Mouse (Mus musculus): ENCODE data around the gene Prmt1.
"Not testable (repeated sequence)": the region's sequence is repeated elsewhere in the genome, so short reads cannot be mapped to it uniquely, and the experiment has no call there.

Prmt1 gene

DNA sequence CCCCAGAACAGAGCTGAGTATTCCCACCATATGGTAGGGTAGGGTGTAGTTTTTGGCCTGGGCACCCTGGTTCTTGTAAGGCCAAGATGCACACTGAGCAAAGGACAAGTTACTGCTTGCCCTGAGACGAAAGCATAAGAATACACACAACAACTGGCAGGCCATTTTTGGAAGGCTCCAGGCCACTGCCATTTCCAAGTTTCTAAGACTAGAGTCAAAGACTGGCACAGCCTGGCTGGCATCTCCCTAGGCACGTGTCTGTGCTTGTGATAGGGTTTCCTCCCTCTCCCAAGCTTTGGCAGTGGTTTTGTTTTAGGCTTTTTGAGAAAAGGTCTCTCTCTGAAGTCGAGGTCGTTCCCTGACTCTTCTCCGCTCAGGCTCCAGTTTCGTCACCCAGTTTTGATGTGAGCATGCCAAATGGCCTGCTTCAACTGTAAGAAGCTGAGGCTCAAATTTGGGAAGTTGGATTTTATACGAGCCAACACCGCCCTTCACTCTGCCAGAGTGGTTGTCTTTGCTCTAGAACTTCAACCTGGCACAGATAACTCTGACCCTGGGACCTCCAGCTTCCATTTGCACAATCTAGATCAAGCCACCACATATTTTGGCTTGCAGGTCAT, 39.3 kb upstream of the Prmt1 start:
- peaks cover 53% of the 10 kb centered on the region for H3K4me1 ChIP-seq (replicated peaks; ENCODE audit: low read depth, low read length)
- no peaks in the 10 kb centered on the region for H3K27me3 ChIP-seq (ENCODE audit: insufficient read depth, low read length)
- no peak overlapping the region for H3K4me3 ChIP-seq (replicated peaks; ENCODE audit: low read length)
- H3K36me3 ChIP-seq (ENCODE audit: insufficient read depth, low read length), result peaks cover 52% of the 10 kb centered on the region
- no peaks in the 10 kb centered on the region for H3K9me3 ChIP-seq (ENCODE audit: low read length)
- TF ChIP-seq NANOG (IDR thresholded peaks at IDR 0.05; ENCODE audit: borderline replicate concordance, low read length) (no peak), CTCF (conservative IDR thresholded peaks at IDR 0.05; ENCODE audit: low read length) (no peak), POU5F1 (IDR thresholded peaks at IDR 0.05; ENCODE audit: borderline replicate concordance, low read length) (no peak)

DNA sequence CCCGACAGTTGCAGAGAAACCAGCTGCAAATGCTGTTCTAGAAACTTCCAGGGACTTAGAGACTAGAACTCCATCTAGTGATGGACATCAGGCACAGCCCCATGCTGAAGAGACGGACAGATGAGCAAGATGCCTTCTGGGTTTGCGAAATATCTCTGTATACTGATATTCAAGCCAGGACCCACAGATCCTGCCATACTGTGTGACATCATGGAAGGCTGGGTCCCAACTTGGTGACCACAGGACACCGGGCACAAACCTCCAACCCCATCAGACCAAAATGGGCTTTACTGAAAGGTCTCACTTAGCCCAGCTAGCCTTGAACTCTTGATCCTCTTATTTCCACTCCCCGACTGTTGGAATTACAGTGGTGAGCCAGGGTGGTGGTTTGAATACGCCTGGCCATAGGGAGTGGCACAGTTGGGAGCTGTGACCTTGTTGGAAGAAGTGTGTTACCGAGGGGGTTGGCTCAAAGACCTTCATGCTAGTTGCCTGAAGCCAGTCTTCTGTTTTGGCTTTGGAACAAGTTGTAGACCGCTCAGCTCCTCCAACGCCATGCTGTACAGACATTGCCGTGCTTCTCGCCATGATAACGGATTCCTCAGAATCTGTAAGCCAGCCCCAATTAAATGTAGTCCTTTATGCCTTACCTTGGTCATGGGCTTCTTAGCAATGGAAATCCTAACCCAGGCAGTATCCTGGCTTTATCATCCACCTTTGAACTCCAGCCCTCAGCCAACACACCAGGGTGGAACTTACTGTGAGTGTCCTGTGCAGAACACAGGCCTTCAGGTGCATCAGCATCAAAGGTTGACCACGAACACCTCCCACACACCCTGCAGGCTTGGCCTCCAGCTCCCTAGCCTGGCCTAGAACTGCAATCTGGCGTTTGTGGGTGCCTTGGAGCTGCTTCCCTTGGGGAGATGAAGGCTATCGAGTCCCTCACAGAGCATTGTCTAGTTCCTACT, 38.2 kb upstream of the Prmt1 start:
- Histone ChIP-seq H3K4me1 (replicated peaks; ENCODE audit: low read depth, low read length) (peaks cover 57% of the 10 kb centered on the region), H3K9me3 (ENCODE audit: low read length) (no peaks in the 10 kb centered on the region), H3K36me3 (ENCODE audit: insufficient read depth, low read length) (peaks cover 41% of the 10 kb centered on the region), H3K4me3 (replicated peaks; ENCODE audit: low read length) (no peak overlapping the region), H3K27me3 (ENCODE audit: insufficient read depth, low read length) (no peaks in the 10 kb centered on the region; the same call in 1 of the 2 replicates)
- TF ChIP-seq CTCF (conservative IDR thresholded peaks at IDR 0.05; ENCODE audit: low read length), result 0 out of 2 replicates have a peak, but pooled peaks have one; percentile 6
- no peak for TF ChIP-seq POU5F1 (IDR thresholded peaks at IDR 0.05; ENCODE audit: borderline replicate concordance, low read length)

DNA sequence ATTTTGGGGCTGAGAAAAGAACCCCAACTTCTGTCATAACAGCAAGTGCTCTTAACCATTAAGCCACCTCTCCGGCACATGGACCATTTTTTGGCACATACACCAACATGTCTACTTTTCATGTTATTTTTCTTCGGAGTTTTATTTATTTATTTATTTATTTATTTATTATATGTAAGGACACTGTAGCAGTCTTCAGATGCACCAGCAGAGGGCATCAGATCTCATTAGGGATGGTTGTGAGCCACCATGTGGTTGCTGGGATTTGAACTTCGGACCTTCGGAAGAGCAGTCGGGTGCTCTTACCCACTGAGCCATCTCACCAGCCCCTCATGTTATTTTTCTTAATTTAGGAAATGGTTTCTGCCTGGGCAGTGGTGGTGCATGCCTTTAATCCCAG, 37.3 kb upstream of the Prmt1 start:
- H3K9me3 ChIP-seq (ENCODE audit: low read length); H3K4me3 ChIP-seq (replicated peaks; ENCODE audit: low read length); H3K27me3 ChIP-seq (ENCODE audit: insufficient read depth, low read length): not testable (repeated sequence)
- Histone ChIP-seq H3K36me3 (ENCODE audit: insufficient read depth, low read length) (peaks cover 34% of the 10 kb centered on the region), H3K4me1 (replicated peaks; ENCODE audit: low read depth, low read length) (peaks cover 61% of the 10 kb centered on the region)

DNA sequence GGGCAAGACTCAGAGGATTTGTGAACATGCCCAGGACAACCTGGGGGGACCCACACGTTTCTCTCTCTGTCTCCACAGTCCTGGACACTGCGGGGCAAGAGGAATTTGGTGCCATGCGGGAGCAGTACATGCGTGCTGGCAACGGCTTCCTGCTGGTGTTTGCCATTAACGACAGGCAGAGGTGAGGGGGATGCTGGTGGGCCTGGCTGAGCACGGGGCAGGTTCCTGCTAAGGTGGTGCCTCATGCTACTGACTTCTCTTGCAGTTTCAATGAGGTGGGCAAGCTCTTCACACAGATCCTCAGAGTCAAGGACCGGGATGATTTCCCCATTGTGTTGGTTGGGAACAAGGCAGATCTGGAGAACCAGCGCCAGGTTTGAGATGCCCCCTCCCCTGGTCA, 33.9 kb upstream of the Prmt1 start:
- peaks cover 46% of the 10 kb centered on the region for H3K4me1 ChIP-seq (replicated peaks; ENCODE audit: low read depth, low read length)
- H3K9me3 ChIP-seq (ENCODE audit: low read length), result no peaks in the 10 kb centered on the region
- TF ChIP-seq NANOG (IDR thresholded peaks at IDR 0.05; ENCODE audit: borderline replicate concordance, low read length) (no peak), POU5F1 (IDR thresholded peaks at IDR 0.05; ENCODE audit: borderline replicate concordance, low read length) (no peak), CTCF (conservative IDR thresholded peaks at IDR 0.05; ENCODE audit: low read length) (no peak)
- H3K4me3 ChIP-seq (replicated peaks; ENCODE audit: low read length), result no peak overlapping the region
- no peaks in the 10 kb centered on the region; the same call in 1 of the 2 replicates for H3K27me3 ChIP-seq (ENCODE audit: insufficient read depth, low read length)
- H3K36me3 ChIP-seq (ENCODE audit: insufficient read depth, low read length), result peaks cover 9% of the 10 kb centered on the region

DNA sequence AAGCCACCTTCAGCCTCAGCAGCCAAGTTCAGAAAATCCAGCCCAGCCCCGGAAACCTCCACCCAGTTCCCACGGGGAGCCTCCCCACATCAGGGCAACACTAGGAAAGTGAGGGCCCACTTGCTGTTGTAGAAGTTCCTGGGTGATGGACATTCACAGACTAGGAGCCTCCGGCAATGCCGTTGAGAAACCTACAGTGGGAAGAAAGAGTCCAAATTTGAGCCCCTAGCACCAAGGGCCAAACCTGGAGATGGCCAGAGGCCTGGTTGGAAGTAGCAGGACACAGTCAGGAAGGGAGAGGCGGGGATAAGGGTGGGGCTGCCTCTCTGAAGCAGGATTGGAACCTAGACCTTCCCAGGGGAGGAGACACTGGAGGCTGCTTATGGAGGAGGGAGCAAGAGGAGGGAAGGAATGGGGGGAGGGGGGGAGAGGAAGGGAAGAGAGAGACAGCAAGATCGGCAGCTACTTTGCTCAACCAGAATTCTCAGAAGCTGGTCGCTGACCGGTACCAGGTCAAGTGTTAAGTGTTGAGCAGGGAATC, 32.7 kb upstream of the Prmt1 start:
- Histone ChIP-seq H3K4me3 (replicated peaks; ENCODE audit: low read length) (peak overlapping the region; percentile 99), H3K4me1 (replicated peaks; ENCODE audit: low read depth, low read length) (peaks cover 45% of the 10 kb centered on the region), H3K36me3 (ENCODE audit: insufficient read depth, low read length) (peaks cover 12% of the 10 kb centered on the region), H3K27me3 (ENCODE audit: insufficient read depth, low read length) (no peaks in the 10 kb centered on the region; the same call in 1 of the 2 replicates), H3K9me3 (ENCODE audit: low read length) (no peaks in the 10 kb centered on the region)
- TF ChIP-seq CTCF (conservative IDR thresholded peaks at IDR 0.05; ENCODE audit: low read length) (no peak), POU5F1 (IDR thresholded peaks at IDR 0.05; ENCODE audit: borderline replicate concordance, low read length) (no peak), NANOG (IDR thresholded peaks at IDR 0.05; ENCODE audit: borderline replicate concordance, low read length) (no peak)

DNA sequence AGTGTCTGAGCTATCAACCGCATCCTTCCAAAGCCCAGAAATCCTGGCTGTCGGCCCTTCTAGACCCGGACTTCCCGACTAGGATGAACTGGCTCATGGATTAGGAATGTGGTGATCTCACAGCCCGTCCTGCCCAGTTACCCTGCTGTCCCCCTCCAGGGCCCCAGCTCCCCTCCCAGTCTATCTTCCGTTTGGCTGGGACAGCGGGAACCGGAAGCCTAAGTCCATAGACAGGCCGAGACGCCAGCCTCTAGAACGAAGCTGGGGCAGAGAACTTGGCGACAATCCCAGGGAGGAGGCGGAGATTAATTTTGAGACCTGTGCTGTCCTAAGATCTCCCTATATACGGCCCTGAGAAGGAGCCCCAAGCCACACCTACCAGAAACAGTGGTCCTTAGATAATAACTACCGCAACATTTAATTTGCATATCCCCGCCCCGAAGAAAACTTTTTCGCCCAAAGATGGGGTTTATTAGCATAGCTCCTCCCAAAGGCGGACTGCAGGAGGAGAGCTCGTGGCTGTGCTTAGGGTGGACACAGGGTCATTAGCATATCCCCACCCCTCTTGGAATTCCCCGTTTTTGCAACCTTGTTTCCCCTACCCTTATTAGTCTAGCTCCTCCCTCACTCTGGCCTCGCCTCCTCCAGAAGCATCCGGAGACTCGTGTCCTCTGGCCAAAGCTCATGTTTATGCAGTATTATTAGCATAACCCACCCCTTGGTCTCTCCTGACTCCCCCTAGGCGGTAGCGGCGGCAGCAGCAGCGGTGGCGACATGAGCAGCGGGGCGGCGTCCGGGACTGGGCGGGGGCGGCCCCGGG, 31.1 kb upstream of the Prmt1 start, which contains the start of gene Rras:
TSS of gene Rras (plus strand) at position 720 of the 820 bp plus-strand sequence.
- TF ChIP-seq POU5F1 (IDR thresholded peaks at IDR 0.05; ENCODE audit: borderline replicate concordance, low read length) (peak; percentile 78; the same call in 1 of the 2 replicates), NANOG (IDR thresholded peaks at IDR 0.05; ENCODE audit: borderline replicate concordance, low read length) (no peak)
- peaks cover 59% of the 10 kb centered on the region for H3K4me1 ChIP-seq (replicated peaks; ENCODE audit: low read depth, low read length)
- no peaks in the 10 kb centered on the region; the same call in 1 of the 2 replicates for H3K27me3 ChIP-seq (ENCODE audit: insufficient read depth, low read length)
- H3K36me3 ChIP-seq (ENCODE audit: insufficient read depth, low read length), result peaks cover 28% of the 10 kb centered on the region
- H3K4me3 ChIP-seq (replicated peaks; ENCODE audit: low read length), result peak within 1 kb of the TSS; percentile 99
- H3K9me3 ChIP-seq (ENCODE audit: low read length), result no peaks in the 10 kb centered on the region

GRCm38 (mm10) chr7:45016761-45017160, 30.4 kb upstream of the Prmt1 start:
- no peak for TF ChIP-seq POU5F1 (IDR thresholded peaks at IDR 0.05; ENCODE audit: borderline replicate concordance, low read length)
- TF ChIP-seq NANOG (IDR thresholded peaks at IDR 0.05; ENCODE audit: borderline replicate concordance, low read length), result no peak
- no peak for TF ChIP-seq CTCF (conservative IDR thresholded peaks at IDR 0.05; ENCODE audit: low read length)
- Histone ChIP-seq H3K27me3 (ENCODE audit: insufficient read depth, low read length) (no peaks in the 10 kb centered on the region; the same call in 1 of the 2 replicates), H3K4me3 (replicated peaks; ENCODE audit: low read length) (peak overlapping the region; percentile 99), H3K4me1 (replicated peaks; ENCODE audit: low read depth, low read length) (peaks cover 63% of the 10 kb centered on the region), H3K9me3 (ENCODE audit: low read length) (no peaks in the 10 kb centered on the region), H3K36me3 (ENCODE audit: insufficient read depth, low read length) (peaks cover 35% of the 10 kb centered on the region)

Measured in E14TG2a.4 (cell line).